Mouse (Mus musculus) G1E-ER4 (cell line): ENCODE results near the gene Ikzf3. TPM values are rescaled to one million over a fixed set of nuclear protein-coding genes. Genes with fewer than 3 reads are reported as not detected.

Experiments used
- GATA1 ChIP-seq: IDR thresholded peaks from one replicate; pipeline ENCODE4 v1.8.0; 2012; ENCODE audit warnings: low read length, inconsistent platforms
- polyA plus RNA-seq: library from polyadenylated mRNA; stranded (reverse); fragments of >175 nt; gene quantifications from 2 replicates; pipeline ENCODE4 v1.2.3, GENCODE M21; 2012

Gene Ikzf3
- not detected in 2 replicates for polyA plus RNA-seq

GRCm38 (mm10) chr11:98545711-98546231, at the start of gene Ikzf3:
Gene Ikzf3, minus strand, starts transcription at chr11:98546031.
- TF ChIP-seq GATA1: no peak

- TF ChIP-seq GATA1: no peak
Measured at GRCm38 (mm10) chr11:98595473-98595872, 49.6 kb upstream of the Ikzf3 start.

- TF ChIP-seq GATA1: no peak
Measured at GRCm38 (mm10) chr11:98595021-98595420, 49.2 kb upstream of the Ikzf3 start.

GRCm38 (mm10) chr11:98590548-98591445, 45.0 kb upstream of the Ikzf3 start:
- no peak for TF ChIP-seq GATA1

- TF ChIP-seq GATA1: no peak
Measured at GRCm38 (mm10) chr11:98589306-98589705, 43.5 kb upstream of the Ikzf3 start.

- TF ChIP-seq GATA1: no peak
Measured at GRCm38 (mm10) chr11:98588833-98589281, 43.0 kb upstream of the Ikzf3 start.

GRCm38 (mm10) chr11:98587684-98588546, 42.1 kb upstream of the Ikzf3 start:
- TF ChIP-seq GATA1: no peak

GRCm38 (mm10) chr11:98586892-98587563, 41.2 kb upstream of the Ikzf3 start, which contains the start of gene Ormdl3:
Gene Ormdl3, minus strand, starts transcription at chr11:98587368.
- no peak for TF ChIP-seq GATA1

- TF ChIP-seq GATA1: no peak
Measured at GRCm38 (mm10) chr11:98586087-98586891, 40.5 kb upstream of the Ikzf3 start.

GRCm38 (mm10) chr11:98584629-98585177, 38.9 kb upstream of the Ikzf3 start:
- no peak for TF ChIP-seq GATA1

GRCm38 (mm10) chr11:98584146-98584545, 38.3 kb upstream of the Ikzf3 start:
- no peak for TF ChIP-seq GATA1

- no peak for TF ChIP-seq GATA1
Measured at GRCm38 (mm10) chr11:98583571-98583970, 37.7 kb upstream of the Ikzf3 start.

GRCm38 (mm10) chr11:98583265-98583552, 37.4 kb upstream of the Ikzf3 start:
- TF ChIP-seq GATA1: no peak

GRCm38 (mm10) chr11:98582551-98583264, 36.9 kb upstream of the Ikzf3 start:
- no peak for TF ChIP-seq GATA1
